Mouse (Mus musculus): ENCODE data around the gene Mmp24.
"Not testable (repeated sequence)": the region's sequence is repeated elsewhere in the genome, so short reads cannot be mapped to it uniquely, and the experiment has no call there.

Mmp24 gene

DNA sequence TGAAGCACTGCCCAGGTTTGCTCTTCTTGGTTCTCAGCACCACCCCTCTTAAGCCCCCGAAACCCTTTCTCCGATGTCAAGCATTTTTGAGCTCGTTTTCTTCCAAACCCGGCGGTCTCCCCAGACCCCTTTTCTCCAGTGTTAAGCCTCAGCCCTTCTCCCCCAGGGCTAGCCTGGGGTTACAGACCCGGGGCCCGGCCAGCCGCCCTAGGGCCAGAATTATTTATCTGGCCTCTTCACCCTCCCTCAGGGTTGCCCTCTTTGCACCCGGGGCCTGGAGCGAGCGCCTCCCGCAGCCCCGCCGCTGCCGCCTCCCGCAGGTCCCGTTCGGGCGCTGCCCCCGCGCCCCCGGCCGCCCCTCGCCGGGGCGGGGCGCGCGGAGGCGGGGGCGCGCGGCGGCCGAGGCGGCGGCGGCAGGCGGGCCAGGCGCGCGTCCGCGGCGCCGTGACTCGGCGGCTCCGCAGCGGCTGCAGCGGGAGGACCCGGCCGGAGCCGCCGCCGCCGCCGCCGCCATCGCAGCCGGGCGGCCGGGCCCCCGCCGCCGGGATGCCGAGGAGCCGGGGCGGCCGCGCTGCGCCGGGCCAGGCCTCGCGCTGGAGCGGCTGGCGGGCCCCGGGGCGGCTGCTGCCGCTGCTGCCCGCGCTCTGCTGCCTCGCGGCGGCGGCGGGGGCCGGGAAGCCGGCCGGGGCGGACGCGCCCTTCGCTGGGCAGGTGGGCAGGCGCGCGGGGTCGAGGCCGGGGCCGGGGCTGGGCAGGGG, at the start of gene Mmp24:
Gene Mmp24, plus strand, starts transcription at position 416 of the 758 bp plus-strand sequence.
- DNase-seq (ENCODE audit: low spot score in 2 of 2), result no peak

DNA sequence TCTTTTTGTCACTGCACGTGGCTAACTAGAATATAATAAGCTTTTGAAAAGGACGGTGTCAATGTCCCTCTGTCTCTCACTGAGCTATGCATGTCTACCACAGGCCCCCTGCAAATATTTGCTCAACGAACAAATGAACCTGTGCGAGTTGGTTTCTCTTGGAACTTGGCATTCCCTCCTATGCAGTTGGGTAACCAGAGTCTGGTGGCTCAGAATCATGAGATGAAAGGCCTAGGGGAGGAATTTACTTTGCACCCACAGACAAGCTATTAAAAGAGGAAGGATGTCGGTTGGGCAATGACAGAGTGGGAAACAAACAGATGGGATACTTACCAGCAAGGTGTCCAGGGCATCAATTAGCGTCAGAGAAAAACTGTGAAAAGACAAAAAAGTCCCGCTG, 48.8 kb upstream of the Mmp24 start:
- no peak for DNase-seq (ENCODE audit: low spot score in 2 of 2)

DNA sequence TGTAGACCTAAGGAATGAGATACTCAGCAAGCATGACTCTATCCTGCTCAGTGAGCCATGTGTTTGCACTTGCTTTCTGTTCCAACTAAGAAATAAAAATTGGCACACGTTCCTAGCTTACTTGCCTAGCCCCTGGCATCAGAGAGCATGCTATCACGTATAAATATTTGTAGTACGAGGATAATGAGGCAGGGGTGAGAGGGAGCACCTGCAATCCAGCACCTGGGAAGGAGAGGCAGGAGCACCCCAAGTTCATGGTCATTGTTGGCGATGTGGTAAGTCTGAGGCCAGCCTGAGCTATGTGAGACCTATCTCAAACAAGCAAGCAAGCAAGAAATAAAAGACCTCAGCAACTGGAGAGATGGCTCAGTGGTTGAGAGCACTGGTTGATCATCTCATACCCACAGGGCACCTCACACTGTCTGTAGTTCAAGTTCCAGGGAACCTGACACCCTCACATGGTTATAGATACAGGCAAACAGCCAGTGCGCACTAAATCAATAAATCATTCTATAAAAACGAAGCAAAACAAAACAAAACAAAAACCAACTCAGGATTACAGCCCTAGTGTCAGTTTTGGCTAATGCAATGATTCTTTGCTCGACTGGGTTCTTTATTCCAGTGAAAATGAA, 47.3 kb upstream of the Mmp24 start:
- no peak for DNase-seq (ENCODE audit: low spot score in 2 of 2)

DNA sequence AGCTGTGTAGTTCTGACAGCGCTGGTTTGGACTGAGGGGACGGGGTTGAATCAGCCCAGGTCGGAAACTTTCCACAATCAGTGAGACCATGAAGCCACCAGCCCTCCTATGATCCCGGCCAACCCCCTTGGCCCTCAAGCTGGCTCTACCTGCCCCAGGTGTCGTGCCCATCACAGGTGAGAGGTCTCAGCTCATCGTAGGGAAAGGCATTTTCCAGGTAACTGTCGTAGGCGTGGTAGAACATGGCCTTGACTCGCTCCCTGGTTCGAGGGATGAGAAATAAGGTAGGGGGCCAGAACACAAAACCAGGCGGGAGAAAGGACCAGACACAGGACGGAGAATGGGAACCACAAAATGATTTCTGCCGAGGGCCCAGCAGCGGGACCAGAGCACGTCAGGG, 46.4 kb upstream of the Mmp24 start:
- DNase-seq (ENCODE audit: low spot score in 2 of 2), result no peak

DNA sequence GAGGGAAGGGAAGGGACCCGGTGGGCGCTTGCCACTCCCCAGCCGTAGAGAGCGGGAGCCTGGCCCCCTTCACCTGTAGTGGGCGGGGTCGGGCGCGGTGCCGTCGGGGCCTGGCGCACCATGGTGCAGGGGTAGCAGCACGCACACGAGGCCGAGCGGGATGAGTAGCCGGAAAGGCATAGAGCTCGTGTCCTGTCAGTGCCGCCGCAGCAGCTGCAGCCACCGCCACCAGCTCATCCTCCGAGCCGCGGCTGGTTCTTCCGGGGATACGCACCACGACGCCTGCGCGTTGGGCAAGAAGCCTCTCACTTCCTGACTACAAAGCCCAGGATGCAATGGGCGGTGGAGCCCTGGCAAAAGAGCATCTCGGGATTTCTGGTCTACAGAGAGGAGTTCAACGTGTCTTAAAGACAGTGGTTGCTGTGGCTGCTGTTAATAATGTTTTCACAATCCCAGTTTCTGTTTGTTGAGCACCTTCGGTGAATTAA, 45.9 kb upstream of the Mmp24 start, which contains the start of gene Edem2:
Gene Edem2, minus strand, starts transcription at position 318 of the 488 bp plus-strand sequence.
- DNase-seq (ENCODE audit: low spot score in 2 of 2), result peak; percentile 82 to 89

DNA sequence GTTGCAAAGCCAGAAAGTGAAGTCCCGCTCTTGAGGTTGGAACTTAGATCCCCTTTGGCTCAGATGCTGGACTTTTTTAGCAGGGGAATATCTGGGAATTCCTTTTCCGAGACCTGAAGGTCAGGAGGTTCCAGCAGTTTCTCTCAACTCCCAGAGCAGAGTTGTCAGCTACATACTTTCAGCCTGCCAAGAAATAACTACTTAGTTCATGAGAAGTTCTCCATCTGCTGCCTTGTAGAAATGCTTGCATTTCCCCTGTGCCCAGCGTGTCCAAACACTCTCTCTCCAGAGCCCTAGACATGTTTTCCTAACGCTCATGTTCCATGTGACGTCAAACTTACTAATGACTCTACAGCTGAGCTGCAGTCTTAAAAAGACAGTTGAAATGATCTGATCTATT, 40.1 kb upstream of the Mmp24 start:
- no peak for DNase-seq (ENCODE audit: low spot score in 2 of 2)

DNA sequence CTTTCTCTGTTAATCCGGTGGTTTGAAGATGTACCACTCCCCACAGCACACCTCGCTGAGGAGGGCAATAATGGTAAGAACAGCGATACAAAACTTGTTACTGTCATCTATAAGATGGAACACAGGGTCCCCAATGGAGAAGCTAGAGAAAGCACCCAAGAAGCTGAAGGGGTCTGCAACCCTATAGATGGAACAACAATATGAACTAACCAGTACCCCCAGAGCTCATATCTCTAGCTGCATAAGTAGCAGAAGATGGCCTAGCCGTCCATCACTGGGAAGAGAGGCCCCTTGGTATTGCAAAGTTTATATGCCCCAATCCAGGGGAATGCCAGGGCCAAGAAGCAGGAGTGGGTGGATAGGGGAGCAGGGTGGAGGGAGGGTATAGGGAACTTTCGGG, 39.4 kb upstream of the Mmp24 start, which contains the start of gene Gm17581:
Gene Gm17581, minus strand, starts transcription at position 101 of the 400 bp plus-strand sequence.
- DNase-seq (ENCODE audit: low spot score in 2 of 2), result not testable (repeated sequence)

DNA sequence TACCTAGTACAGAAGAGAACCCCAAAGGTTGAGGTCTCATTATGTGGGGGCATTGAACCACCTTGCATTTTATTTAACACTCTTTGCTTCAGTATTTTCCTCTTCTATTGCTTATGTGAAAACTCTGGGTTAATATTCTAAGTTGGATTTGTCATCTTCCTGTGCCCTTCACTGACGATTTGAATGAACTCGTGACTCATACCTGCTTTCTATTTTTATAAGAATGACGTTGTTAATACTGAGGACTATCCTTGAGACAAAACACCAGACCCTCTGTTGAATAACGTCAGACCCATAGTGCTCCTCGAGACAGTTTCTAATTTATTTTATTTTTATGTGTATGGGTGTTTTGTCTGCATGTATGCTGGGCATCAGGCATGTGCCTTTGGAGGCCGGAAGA, 38.2 kb upstream of the Mmp24 start:
- DNase-seq (ENCODE audit: low spot score in 2 of 2), result no peak

DNA sequence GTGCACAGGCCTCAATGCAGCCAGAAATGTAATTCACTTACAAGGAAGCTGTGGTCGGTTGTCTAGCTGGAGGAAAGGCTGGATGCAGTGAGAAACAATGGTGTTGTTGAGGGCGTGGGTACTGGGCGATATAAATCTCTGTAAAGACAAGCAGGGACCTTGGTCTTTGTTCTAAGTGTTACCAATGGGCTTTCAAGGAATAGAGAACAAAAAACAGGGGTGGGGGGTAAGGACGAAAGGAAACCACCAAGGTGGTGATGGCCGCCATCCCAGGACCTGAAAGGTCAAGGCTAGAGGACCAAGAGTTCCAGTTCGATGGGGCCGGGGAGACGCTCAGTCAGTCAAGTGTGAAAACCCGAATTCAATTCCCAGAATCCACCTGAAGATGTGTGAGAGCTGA, 37.3 kb upstream of the Mmp24 start:
- DNase-seq (ENCODE audit: low spot score in 2 of 2), result no peak

DNA sequence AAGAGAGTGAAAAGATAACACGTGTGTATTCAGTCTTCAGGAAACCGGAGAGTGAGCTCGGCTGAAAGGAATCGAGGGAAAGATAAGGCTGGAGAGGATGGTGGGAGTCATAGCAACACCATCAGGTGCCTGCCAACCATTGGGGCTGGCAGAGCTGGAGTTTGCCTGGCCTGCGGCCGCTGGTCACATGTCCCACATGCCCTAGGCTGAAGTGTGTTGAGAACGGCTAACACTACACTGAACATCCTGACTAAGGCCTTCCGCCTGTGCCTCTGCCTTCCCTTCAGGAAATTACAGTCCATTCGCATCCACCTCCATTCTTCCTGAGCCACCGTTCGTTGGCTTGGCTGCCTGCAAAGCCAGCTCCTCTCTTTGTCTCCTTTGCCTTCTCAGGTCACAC, 32.9 kb upstream of the Mmp24 start:
- no peak for DNase-seq (ENCODE audit: low spot score in 2 of 2)

DNA sequence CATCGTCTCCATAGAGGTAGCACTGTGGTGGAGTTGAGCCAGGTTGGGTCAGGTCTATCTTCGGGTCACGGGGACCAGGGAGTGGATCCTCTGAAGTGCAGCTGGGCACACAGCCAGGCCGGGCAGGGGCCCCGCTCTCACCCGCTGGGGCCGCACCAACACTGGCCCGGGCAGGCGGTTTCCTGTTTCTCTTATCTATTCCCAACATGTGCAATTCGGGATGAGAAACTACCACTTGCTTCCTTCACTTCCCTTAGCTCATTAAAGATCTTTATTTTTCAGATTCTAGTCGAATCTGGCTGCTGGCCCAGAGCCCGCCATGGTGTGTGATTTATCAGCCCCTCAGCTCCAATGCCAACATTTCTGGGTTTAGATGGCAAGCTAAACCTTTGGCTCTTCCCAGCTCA, 32.2 kb upstream of the Mmp24 start:
- no peak for DNase-seq (ENCODE audit: low spot score in 2 of 2)

DNA sequence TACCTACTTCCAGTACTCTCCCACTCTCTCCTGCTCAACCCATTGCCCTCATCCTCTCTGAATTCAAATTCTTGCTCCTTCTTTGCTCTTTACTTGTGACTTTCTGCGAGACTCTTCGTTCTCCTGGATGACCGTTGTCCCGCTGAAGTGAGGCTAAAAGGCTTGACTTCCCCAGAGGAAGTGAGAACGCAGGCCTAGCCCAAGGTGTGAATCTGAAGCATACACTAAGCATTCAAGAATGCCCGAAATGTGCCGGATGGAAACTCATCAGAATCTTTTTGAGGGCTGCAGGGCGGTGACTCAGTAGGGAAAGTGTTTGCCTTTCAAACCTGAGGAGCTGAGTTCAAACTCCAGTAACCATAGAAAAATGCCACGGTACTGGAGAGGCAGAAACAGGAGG, 31.8 kb upstream of the Mmp24 start:
- no peak for DNase-seq (ENCODE audit: low spot score in 2 of 2)

DNA sequence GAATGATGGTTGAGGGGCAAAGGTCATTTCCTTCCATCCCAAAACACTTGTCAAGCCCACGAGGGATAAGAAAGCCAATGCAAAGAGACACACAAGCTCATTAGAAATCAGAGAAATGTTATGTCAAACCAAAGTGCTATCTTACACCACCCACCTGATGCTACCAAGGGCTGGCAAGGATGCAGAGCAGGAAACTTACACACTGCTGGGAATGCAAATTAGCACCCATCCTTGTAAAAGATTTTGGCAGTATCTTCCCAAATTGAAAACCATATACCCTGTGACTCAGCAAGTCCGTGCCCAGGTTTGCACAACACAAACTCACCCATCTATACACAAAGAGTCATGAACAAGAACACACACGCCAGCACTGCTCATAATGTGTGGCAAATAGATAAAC, 29.7 kb upstream of the Mmp24 start:
- no peak for DNase-seq (ENCODE audit: low spot score in 2 of 2)

DNA sequence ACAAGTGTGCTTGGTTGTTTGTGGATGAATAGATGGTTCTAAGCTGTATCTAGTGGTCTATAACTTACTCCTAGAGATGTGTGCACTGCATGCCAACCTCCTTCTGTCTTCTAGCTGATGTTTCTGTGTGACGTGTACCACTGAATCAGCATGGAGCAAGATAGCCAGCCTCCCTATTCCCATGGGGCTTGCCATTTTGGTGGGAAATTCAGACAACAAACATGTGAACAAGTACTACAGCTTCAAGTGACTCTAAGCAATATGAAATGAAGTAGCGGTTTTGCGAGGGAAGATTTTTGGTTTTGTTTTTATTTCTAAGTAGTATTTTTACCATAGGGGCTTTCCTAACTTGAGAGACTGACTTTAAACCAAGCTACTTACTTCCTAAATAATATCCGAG, 25.7 kb upstream of the Mmp24 start:
- no peak for DNase-seq (ENCODE audit: low spot score in 2 of 2)

DNA sequence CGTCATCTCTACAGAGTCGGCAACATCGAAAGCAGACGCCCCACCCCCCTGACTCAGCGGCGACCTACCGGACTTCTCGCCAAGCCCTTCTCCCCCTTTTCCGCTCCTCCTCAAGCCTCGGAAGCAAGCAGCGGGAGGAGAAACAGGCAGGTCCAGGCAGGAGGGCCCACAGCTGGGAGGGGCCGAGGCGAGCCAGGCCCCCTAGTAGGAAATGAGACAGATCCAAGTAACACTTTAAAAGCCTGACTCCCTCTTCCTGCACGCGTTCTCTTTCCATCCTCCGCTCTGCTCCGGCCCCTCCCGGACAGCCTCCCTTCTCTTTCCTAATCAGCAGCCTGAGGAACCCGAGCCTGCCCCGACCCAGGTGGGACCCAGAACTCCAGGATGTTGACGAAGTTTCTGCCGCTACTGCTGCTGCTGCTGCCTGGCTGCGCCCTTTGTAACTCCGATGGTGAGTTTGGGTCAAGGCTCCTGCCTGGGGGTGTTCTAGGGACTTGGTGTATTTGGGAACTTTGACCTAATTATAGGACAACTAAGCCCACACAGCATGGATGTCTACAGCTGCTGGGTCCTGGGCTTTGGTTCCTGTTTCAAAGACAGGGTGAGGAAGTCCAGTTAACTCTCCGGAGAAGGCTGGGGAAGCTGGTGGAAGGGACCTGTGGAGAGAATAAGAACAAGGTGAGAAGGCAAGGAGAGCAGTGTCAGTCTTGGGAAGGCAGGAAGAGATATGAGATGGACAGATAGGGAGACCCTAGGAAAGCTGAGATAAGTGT, 23.9 kb upstream of the Mmp24 start, which contains the start of gene Procr:
Gene Procr, plus strand, starts transcription at position 104 of the 773 bp plus-strand sequence.
- no peak for DNase-seq (ENCODE audit: low spot score in 2 of 2)

DNA sequence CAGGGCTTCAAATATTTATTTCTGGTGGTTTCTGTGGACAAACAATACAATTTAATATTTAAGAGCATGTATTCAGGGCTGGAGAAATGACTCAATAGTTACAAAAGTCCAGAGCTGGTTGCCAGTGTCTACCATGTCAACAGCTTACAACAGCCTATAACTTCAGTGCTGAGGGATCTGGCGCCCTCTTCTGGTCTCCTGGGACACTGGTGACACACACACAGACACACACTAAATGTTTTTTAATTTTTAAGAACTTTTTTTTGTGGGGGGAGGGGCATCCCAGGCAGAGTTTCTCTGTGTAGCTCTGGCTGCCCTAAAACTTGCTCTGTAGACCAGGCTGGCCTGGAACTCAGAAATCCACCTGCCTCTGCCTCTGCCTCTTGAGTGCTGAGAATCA, 19.4 kb upstream of the Mmp24 start:
- DNase-seq (ENCODE audit: low spot score in 2 of 2), result peak in 1 of 2 experiments; percentile 19

DNA sequence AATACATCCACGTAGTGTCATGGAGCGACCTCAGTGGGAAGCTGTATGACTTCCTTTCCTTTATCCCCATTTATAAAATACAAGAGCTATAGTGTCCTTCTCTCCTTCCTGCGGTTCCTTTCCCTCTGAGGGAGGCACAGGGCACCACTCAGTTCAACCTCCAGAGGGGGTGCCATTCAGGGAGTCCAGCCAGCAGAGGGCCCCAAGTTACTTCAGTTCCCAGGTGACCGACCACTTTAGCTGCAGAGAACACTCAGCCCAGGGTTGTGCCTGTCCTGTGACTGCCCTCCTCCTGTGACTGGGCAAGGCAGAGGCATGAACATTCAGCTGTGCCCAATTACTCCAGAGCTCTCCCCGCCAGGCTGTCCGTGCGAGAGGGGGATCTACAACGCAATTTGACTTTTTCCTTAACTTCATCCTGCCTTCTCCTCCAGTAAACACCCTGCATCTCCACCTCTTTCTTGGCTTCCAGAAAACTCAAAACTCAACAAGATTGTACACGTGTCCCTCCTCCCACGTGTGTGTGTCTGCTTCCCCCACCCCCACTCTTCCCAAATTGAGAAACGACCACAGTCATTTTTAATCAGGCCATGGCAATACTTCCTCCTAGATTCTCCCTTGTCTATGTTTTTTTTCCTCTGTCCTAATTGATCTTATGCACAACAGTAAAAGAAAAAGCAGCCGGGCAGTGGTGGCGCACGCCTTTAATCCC, 18.1 kb upstream of the Mmp24 start:
- no peak for DNase-seq (ENCODE audit: low spot score in 2 of 2)

DNA sequence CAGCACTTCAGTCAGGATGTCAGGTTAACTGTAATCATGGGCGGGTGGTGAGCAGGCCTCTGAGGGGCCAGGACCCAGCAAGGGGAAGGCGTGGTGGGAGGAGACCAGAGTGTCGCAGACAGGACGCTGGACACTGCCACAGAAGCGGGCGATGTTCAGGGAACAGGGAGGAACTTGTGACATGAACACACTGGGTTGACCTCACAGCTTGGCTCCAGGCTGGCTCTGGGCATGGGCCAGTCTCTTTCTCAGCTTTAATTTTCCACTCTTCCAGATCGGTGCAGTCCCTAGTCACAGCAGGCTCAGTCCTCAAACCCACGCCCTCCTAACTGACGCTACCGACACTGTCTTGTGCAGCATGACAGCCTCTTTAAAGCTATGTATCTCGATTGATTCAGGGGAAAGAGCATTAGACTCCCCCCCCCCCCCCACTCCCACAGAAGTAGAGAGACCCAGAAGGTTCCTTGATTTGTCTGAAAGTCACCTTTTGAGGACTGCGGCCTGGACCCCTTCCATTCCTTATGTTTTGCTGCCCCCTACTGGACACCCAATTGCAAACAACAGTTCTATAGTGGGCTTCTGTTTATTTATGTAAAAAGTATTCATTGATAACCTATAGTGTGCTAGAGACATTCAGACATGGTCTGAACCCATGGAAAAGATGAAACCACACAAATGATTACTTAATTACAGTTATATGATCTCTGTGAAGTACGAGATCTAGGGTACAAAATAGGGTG, 10.3 kb upstream of the Mmp24 start:
- DNase-seq (ENCODE audit: low spot score in 2 of 2), result peak in 1 of 2 experiments; percentile 58

DNA sequence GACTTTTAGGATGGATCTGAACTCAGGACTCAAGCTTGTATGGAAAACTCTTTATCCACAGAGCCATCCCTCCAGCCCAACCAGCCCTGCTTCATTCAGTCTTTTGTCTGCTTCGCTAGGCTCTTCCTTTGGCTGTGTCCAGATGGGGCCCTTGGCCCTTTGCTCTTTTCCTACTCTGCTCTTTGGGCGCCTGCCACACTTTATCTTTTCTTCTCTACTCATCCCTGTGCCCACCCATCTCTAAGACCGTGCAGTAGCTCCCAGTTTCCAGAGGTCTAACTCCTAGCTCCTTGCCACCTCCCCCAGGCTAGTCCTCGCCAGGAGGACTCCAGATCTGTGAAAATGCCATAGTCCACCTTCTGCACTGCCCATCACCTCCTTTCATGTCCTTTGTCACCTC, 1.5 kb upstream of the Mmp24 start:
- no peak for DNase-seq (ENCODE audit: low spot score in 2 of 2)

DNA sequence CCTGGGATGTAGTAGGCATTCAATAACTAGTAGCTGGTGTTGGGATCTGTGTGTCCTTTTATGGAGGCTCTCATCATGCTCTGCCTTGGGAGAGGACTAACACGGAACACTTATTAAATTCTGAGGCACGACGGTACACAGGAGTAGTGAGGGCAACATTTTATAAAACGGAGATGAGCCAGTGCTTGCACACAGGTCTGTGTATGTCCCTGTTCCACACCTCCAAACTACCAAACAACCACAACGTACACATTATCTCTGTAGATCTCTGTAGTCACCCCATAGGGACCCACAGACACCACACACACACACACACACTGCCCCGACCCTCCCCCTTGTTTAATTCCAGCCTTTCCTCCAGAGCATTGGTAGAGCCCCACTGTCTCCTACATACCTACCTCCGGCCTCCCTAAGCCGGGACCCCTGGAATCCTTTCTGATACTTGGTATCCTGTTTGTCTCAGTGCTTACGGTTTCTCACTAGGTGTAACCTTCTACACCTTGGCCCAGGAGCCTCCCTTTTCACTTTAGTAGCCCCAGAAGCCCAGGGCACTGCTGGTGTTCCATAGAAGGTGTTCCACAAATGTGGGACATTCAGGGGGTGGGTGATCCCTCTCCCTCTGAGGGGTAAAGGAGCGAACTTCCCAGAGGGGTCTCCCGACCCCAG, 748 bp upstream of the Mmp24 start:
- DNase-seq (ENCODE audit: low spot score in 2 of 2), result no peak

All from frontal cortex, postnatal 10 days (tissue).